ENCODE assay signal across 9 mouse cellular contexts in the genomic region with DNA sequence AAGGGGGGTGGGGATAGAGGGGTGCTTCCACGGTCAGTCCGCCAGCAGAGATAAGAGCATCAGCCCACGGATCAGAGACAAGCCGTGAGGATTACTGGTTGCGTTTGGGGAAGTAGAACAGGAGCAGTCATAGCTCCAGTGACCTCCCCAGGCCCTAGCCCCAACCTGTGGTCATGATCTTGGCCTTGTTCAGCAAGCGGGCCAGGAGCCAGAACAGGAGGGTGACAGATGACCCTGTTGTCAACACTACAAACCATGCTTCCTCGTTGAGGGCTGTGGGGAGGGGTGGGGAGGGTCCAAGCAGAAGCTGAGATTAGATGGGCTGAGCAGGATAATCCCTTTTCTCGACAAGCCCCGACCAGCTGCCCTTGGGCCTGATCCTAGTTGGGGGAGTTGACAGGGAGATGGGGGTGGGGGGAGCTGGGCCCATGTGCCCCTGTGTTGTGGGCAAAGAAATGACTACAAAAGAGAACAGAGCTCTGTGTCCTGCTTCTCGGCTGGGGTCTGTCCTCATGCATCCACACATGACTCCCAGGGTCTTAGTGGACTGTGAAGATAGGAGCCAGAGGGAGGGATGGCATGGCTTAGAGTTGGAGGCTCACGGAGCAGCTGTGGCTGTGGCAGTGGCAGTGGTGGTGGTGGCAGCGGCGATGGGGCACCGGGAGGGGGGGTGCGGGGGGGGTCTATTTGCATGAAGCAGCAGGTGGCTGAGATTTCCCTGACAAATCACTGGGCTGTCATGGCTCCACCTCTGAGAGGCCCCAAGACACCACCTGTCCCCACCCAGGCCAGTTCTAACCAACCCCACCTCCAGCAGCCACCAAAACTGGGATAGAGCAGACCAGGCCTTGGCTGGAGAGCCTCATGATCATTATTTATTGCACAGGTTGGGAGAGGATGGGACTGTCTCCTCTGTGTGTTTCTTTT. TPM values are rescaled to one million over a fixed set of nuclear protein-coding genes. Genes with fewer than 3 reads are reported as not detected.
DNase-seq lines count a peak whose midpoint lies in the region; ATAC-seq and TF ChIP-seq lines count a peak whose summit lies in the region.
"Had no signal": no experiment of that assay in that cellular context is flagged by ENCODE, and none has a peak within 500 bp of the region (broad histone marks: within the 10 kb centered on the region; RNA-seq: fewer than 3 reads in every experiment).

A gene (minus strand): TSS at position 35 of the 927 bp plus-strand sequence.

- no peaks in the 10 kb centered on the region for H3K27me3 ChIP-seq in neural tube, embryonic 11.5 days (ENCODE audit: control insufficient read depth, insufficient read depth, low read length)
- H3K27me3 ChIP-seq in heart, embryonic 11.5 days (ENCODE audit: control insufficient read depth, insufficient read depth, low read length), result no peaks in the 10 kb centered on the region
- no peaks in the 10 kb centered on the region for H3K27me3 ChIP-seq in limb, embryonic 13.5 days
- peaks cover 18% of the 10 kb centered on the region for H3K27me3 ChIP-seq in liver, embryonic 12.5 days (replicated peaks)
- no peaks in the 10 kb centered on the region for H3K27me3 ChIP-seq in lung, postnatal 0 days (replicated peaks; ENCODE audit: insufficient read depth, low read length)

- 43% methylated on average over 14 of the region's 15 CpGs for WGBS in neural tube, embryonic 11.5 days
- WGBS in heart, embryonic 11.5 days (ENCODE audit: insufficient replicate concordance), result 19% methylated on average over 15 of the region's 15 CpGs
- 40% methylated on average over 15 of the region's 15 CpGs for WGBS in limb, embryonic 13.5 days
- WGBS in liver, embryonic 12.5 days (ENCODE audit: insufficient replicate concordance), result 26% methylated on average over 13 of the region's 15 CpGs
- 33% methylated on average over 15 of the region's 15 CpGs for WGBS in lung, postnatal 0 days

- peak within 1 kb of the TSS; percentile 11; the same call in 1 of the 2 replicates for H3K9ac ChIP-seq in neural tube, embryonic 11.5 days (ENCODE audit: low read length)
- H3K9ac ChIP-seq in heart, embryonic 11.5 days (ENCODE audit: low read depth, low read length), result peak within 1 kb of the TSS; percentile 52; the same call in 1 of the 2 replicates
- H3K9ac ChIP-seq in limb, embryonic 13.5 days, result peak within 1 kb of the TSS; percentile 50; the same call in 1 of the 2 replicates
- no peak within 1 kb of the TSS for H3K9ac ChIP-seq in liver, embryonic 12.5 days
- H3K9ac ChIP-seq in lung, postnatal 0 days (replicated peaks; ENCODE audit: low read depth), result no peak within 1 kb of the TSS
- H3K9ac ChIP-seq: liver, embryonic 15.5 days had no signal

- H3K4me2 ChIP-seq in neural tube, embryonic 11.5 days (ENCODE audit: low read depth), result no peak within 1 kb of the TSS
- H3K4me2 ChIP-seq in heart, embryonic 11.5 days, result peak within 1 kb of the TSS; percentile 54
- 0 out of 2 replicates have a peak within 1 kb of the TSS, but pooled peaks have one; percentile 19 for H3K4me2 ChIP-seq in limb, embryonic 13.5 days (replicated peaks)
- no peak within 1 kb of the TSS for H3K4me2 ChIP-seq in liver, embryonic 12.5 days
- no peak within 1 kb of the TSS for H3K4me2 ChIP-seq in lung, postnatal 0 days (replicated peaks; ENCODE audit: low read depth, low read length)
- H3K4me2 ChIP-seq: liver, embryonic 15.5 days had no signal

- TF ChIP-seq CTCF in left cerebral cortex, adult 2 months (IDR thresholded peaks at IDR 0.05), result no peak
- no peak for TF ChIP-seq CTCF in lung, postnatal 0 days (IDR thresholded peaks at IDR 0.05)

- no peak for DNase-seq in neural tube, embryonic 11.5 days (ENCODE audit: low spot score)
- no peak for DNase-seq in neural tube, embryonic 10.5 days (ENCODE audit: extremely low spot score, low spot score)
- DNase-seq in frontal cortex, postnatal 14 days (ENCODE audit: low spot score in 2 of 2), result no peak
- no peak for DNase-seq in left cerebral cortex, adult 2 months (ENCODE audit: extremely low spot score in 1 of 2, low spot score in 2 of 2)
- no peak for DNase-seq in lung, postnatal 0 days (ENCODE audit: low spot score)

- peaks cover 3% of the 10 kb centered on the region; the same call in 1 of the 2 replicates for H3K36me3 ChIP-seq in neural tube, embryonic 11.5 days (ENCODE audit: control insufficient read depth, insufficient read depth, low read length)
- no peaks in the 10 kb centered on the region for H3K36me3 ChIP-seq in heart, embryonic 11.5 days (ENCODE audit: control insufficient read depth, insufficient read depth, low read length)
- peaks cover 47% of the 10 kb centered on the region for H3K36me3 ChIP-seq in limb, embryonic 13.5 days
- peaks cover 2% of the 10 kb centered on the region for H3K36me3 ChIP-seq in liver, embryonic 12.5 days
- no peaks in the 10 kb centered on the region for H3K36me3 ChIP-seq in lung, postnatal 0 days (ENCODE audit: insufficient read depth, low read length)

- intact Hi-C loops in left cerebral cortex, adult 2 months (cut with DNase I), result no loop called here

- no peak for TF ChIP-seq EP300 in lung, postnatal 0 days (IDR thresholded peaks at IDR 0.05)

- no peak for ATAC-seq in neural tube, embryonic 11.5 days (ENCODE audit: insufficient read depth, low FRiP score, low TSS enrichment)
- no peak for ATAC-seq in heart, embryonic 11.5 days (replicated peaks; ENCODE audit: insufficient number of reproducible peaks, low FRiP score, low TSS enrichment)
- peak; percentile 17; the same call in 1 of the 2 replicates for ATAC-seq in limb, embryonic 13.5 days (ENCODE audit: low FRiP score, low read depth)
- no peak for ATAC-seq in liver, embryonic 12.5 days
- no peak for ATAC-seq in lung, postnatal 0 days

- no peak within 1 kb of the TSS for H3K27ac ChIP-seq in neural tube, embryonic 11.5 days (ENCODE audit: low read depth, low read length)
- H3K27ac ChIP-seq in heart, embryonic 11.5 days (ENCODE audit: low read depth, low read length), result peak within 1 kb of the TSS; percentile 54; the same call in 1 of the 2 replicates
- H3K27ac ChIP-seq in limb, embryonic 13.5 days, result no peak within 1 kb of the TSS
- no peak within 1 kb of the TSS for H3K27ac ChIP-seq in left cerebral cortex, adult 2 months
- H3K27ac ChIP-seq in liver, embryonic 12.5 days, result no peak within 1 kb of the TSS
- H3K27ac ChIP-seq in lung, postnatal 0 days (ENCODE audit: low read length), result no peak within 1 kb of the TSS
- H3K27ac ChIP-seq: liver, embryonic 15.5 days had no signal

- H3K4me1 ChIP-seq in neural tube, embryonic 11.5 days (ENCODE audit: control insufficient read depth, insufficient read depth, low read length), result no peaks in the 10 kb centered on the region
- peaks cover 21% of the 10 kb centered on the region for H3K4me1 ChIP-seq in heart, embryonic 11.5 days (ENCODE audit: control insufficient read depth, insufficient read depth, low read length)
- peaks cover 31% of the 10 kb centered on the region for H3K4me1 ChIP-seq in limb, embryonic 13.5 days
- peaks cover 15% of the 10 kb centered on the region for H3K4me1 ChIP-seq in liver, embryonic 12.5 days
- no peaks in the 10 kb centered on the region for H3K4me1 ChIP-seq in lung, postnatal 0 days (ENCODE audit: insufficient read depth, low read depth, low read length)

- no peak within 1 kb of the TSS for H3K4me3 ChIP-seq in neural tube, embryonic 11.5 days (ENCODE audit: low read depth, low read length)
- H3K4me3 ChIP-seq in heart, embryonic 11.5 days (ENCODE audit: low read depth, low read length), result no peak within 1 kb of the TSS; the same call in 1 of the 2 replicates
- no peak within 1 kb of the TSS for H3K4me3 ChIP-seq in limb, embryonic 13.5 days
- no peak within 1 kb of the TSS for H3K4me3 ChIP-seq in left cerebral cortex, adult 2 months
- H3K4me3 ChIP-seq in liver, embryonic 12.5 days, result no peak within 1 kb of the TSS
- no peak within 1 kb of the TSS for H3K4me3 ChIP-seq in lung, postnatal 0 days (ENCODE audit: low read depth, low read length)
- H3K4me3 ChIP-seq: liver, embryonic 15.5 days had no signal

- no peaks in the 10 kb centered on the region for H3K9me3 ChIP-seq in neural tube, embryonic 11.5 days (ENCODE audit: control insufficient read depth, low read length)
- H3K9me3 ChIP-seq in heart, embryonic 11.5 days (replicated peaks; ENCODE audit: control insufficient read depth, low read length), result no peaks in the 10 kb centered on the region
- no peaks in the 10 kb centered on the region for H3K9me3 ChIP-seq in limb, embryonic 13.5 days
- H3K9me3 ChIP-seq in liver, embryonic 12.5 days (replicated peaks), result no peaks in the 10 kb centered on the region
- H3K9me3 ChIP-seq in lung, postnatal 0 days (ENCODE audit: low read length), result no peaks in the 10 kb centered on the region
- H3K9me3 ChIP-seq: liver, embryonic 15.5 days had no signal

RNA-seq across cellular contexts. Expression of the gene that starts here (rescaled TPM):
- polyA plus RNA-seq in neural tube, embryonic 11.5 days (2014; fragmentation: Nextera tagmentation; extraction: Ambion mirVana), result 0.22 and 0.29 TPM in 2 replicates
- polyA plus RNA-seq in heart, embryonic 11.5 days (2014; fragmentation: Nextera tagmentation; extraction: Ambion mirVana), result 5.4 and 6.6 TPM in 2 replicates
- polyA plus RNA-seq in limb, embryonic 13.5 days (2015; fragmentation: Nextera tagmentation; extraction: Ambion mirVana), result 1.0 and 1.3 TPM in 2 replicates
- total RNA-seq in left cerebral cortex, adult 2 months (2021), result not detected
- 0.29 and 0.43 TPM in 2 replicates for polyA plus RNA-seq in liver, embryonic 12.5 days (2016; fragmentation: Nextera tagmentation; extraction: Ambion mirVana)
- polyA plus RNA-seq in lung, postnatal 0 days (2015; fragmentation: Nextera tagmentation; extraction: Ambion mirVana), result 0.24 and 0.26 TPM in 2 replicates

Comparison
In these comparisons a context has a peak if more than half of its experiments do, and no peak if none do; other contexts are left out.
1. H3K4me2 ChIP-seq: peak in heart, embryonic 11.5 days (single experiment) and limb, embryonic 13.5 days (single experiment); none in neural tube, embryonic 11.5 days (single experiment), liver, embryonic 12.5 days (single experiment) and lung, postnatal 0 days (single experiment).
2. H3K9ac ChIP-seq: peak in neural tube, embryonic 11.5 days (single experiment), heart, embryonic 11.5 days (single experiment) and limb, embryonic 13.5 days (single experiment); none in liver, embryonic 12.5 days (single experiment) and lung, postnatal 0 days (single experiment).